Mouse (Mus musculus): ENCODE data around the gene Osbpl2.

DNA sequence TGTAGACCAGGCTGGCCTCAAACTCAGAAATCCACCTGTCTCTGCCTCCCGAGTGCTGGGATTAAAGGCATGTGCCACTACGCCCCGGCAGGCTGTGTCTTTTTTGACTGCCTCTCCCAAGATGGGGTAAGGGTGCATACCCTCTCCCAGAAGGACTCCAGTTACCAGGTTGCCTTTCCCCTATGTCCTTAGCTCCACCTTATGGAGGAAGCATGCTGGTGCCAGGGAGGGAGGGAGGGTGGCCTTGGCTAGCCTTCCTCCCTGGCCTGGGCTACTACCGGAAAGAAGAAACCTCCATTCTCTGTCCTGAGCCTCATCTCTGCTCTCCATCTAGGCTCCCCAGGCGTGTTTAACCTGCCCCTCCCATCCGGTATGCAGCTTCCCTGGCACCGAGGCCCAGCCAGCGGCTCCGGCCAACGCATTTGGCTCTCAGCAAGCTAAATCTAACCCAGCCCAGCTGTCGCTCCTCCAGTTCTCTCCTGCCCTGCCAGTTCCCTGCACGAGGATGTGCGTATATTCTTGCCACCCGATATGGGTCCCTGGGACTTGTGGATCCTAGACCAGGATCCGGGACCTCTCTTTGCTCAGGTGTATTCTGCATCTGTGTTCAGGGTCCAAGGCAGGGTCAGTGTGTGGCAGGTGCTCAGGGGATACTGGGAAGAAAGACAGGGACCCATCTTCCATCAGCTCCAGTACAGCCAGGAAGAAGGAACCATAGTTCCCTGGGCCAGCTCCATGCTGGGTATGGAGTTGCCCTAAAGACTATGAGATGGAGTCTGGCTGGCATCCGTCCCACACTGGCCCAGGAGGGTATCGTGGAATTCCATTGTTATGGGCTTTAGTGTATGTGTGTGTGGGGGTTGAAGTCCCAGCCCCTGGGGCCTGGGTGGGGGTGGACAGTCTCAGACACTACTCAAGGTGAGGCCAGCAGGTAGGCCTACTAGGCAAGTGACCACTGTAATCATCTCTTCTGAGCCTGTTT lies 4.9 kb upstream of the Osbpl2 start:
- TF ChIP-seq POLR2A (IDR thresholded peaks at IDR 0.05; ENCODE audit: extremely low read depth, insufficient read depth, low read length) (no peak), CTCF (IDR thresholded peaks at IDR 0.05; ENCODE audit: low read depth, low read length) (no peak)

Data from liver, adult 2 months (tissue).